Mouse (Mus musculus): ENCODE measurements around the gene Faah.

Faah gene

GRCm38 (mm10) chr4:116015996-116016395, 1.7 kb downstream of the Faah start:
- in situ Hi-C loops (cut with MboI; ENCODE audit: low pct_unique_long_range_greater_than_20kb in 1 of 2, low sequenced_read_pairs in 2 of 2, unreplicated experiment in 1 of 2): no loop called here

GRCm38 (mm10) chr4:116015502-116015901, 2.2 kb downstream of the Faah start:
- in situ Hi-C loops (cut with MboI; ENCODE audit: low pct_unique_long_range_greater_than_20kb in 1 of 2, low sequenced_read_pairs in 2 of 2, unreplicated experiment in 1 of 2): no loop called here

GRCm38 (mm10) chr4:116010186-116010585, 7.5 kb downstream of the Faah start:
- in situ Hi-C loops (cut with MboI; ENCODE audit: low pct_unique_long_range_greater_than_20kb in 1 of 2, low sequenced_read_pairs in 2 of 2, unreplicated experiment in 1 of 2): no loop called here

GRCm38 (mm10) chr4:116001206-116001605, 16.5 kb downstream of the Faah start:
- in situ Hi-C loops (cut with MboI; ENCODE audit: low pct_unique_long_range_greater_than_20kb in 1 of 2, low sequenced_read_pairs in 2 of 2, unreplicated experiment in 1 of 2): no loop called here

GRCm38 (mm10) chr4:116000671-116001070, 17.1 kb downstream of the Faah start:
- in situ Hi-C loops (cut with MboI; ENCODE audit: low pct_unique_long_range_greater_than_20kb in 1 of 2, low sequenced_read_pairs in 2 of 2, unreplicated experiment in 1 of 2): no loop called here

- in situ Hi-C loops (cut with MboI; ENCODE audit: low pct_unique_long_range_greater_than_20kb in 1 of 2, low sequenced_read_pairs in 2 of 2, unreplicated experiment in 1 of 2): no loop called here
Measured at GRCm38 (mm10) chr4:115996729-115997128, 21.0 kb downstream of the Faah start.

- in situ Hi-C loops (cut with MboI; ENCODE audit: low pct_unique_long_range_greater_than_20kb in 1 of 2, low sequenced_read_pairs in 2 of 2, unreplicated experiment in 1 of 2): no loop called here
Measured at GRCm38 (mm10) chr4:115995376-115995730, 22.4 kb downstream of the Faah start.

- in situ Hi-C loops (cut with MboI; ENCODE audit: low pct_unique_long_range_greater_than_20kb in 1 of 2, low sequenced_read_pairs in 2 of 2, unreplicated experiment in 1 of 2): no loop called here
Measured at GRCm38 (mm10) chr4:115994662-115995375, 22.9 kb downstream of the Faah start.

GRCm38 (mm10) chr4:115989382-115989781, 28.3 kb downstream of the Faah start:
- in situ Hi-C loops (cut with MboI; ENCODE audit: low pct_unique_long_range_greater_than_20kb in 1 of 2, low sequenced_read_pairs in 2 of 2, unreplicated experiment in 1 of 2): no loop called here

- in situ Hi-C loops (cut with MboI; ENCODE audit: low pct_unique_long_range_greater_than_20kb in 1 of 2, low sequenced_read_pairs in 2 of 2, unreplicated experiment in 1 of 2): no loop called here
Measured at GRCm38 (mm10) chr4:115987858-115988530, 29.7 kb downstream of the Faah start.

- in situ Hi-C loops (cut with MboI; ENCODE audit: low pct_unique_long_range_greater_than_20kb in 1 of 2, low sequenced_read_pairs in 2 of 2, unreplicated experiment in 1 of 2): no loop called here
Measured at GRCm38 (mm10) chr4:115987436-115987835, 30.3 kb downstream of the Faah start.

- in situ Hi-C loops (cut with MboI; ENCODE audit: low pct_unique_long_range_greater_than_20kb in 1 of 2, low sequenced_read_pairs in 2 of 2, unreplicated experiment in 1 of 2): loop anchor here (5.0 kb wide), 2 partner anchors 88 to 253 kb away; no protein-coding TSS in a partner anchor
Measured at GRCm38 (mm10) chr4:115984967-115985366, 32.8 kb downstream of the Faah start.

GRCm38 (mm10) chr4:115984111-115984510, 33.6 kb downstream of the Faah start:
- in situ Hi-C loops (cut with MboI; ENCODE audit: low pct_unique_long_range_greater_than_20kb in 1 of 2, low sequenced_read_pairs in 2 of 2, unreplicated experiment in 1 of 2): loop anchor here (5.0 kb wide), 2 partner anchors 87 to 252 kb away; no protein-coding TSS in a partner anchor

- in situ Hi-C loops (cut with MboI; ENCODE audit: low pct_unique_long_range_greater_than_20kb in 1 of 2, low sequenced_read_pairs in 2 of 2, unreplicated experiment in 1 of 2): loop anchor here (5.0 kb wide), 2 partner anchors 83 to 248 kb away; no protein-coding TSS in a partner anchor
Measured at GRCm38 (mm10) chr4:115980676-115981075, 37.0 kb downstream of the Faah start.

- in situ Hi-C loops (cut with MboI; ENCODE audit: low pct_unique_long_range_greater_than_20kb in 1 of 2, low sequenced_read_pairs in 2 of 2, unreplicated experiment in 1 of 2): no loop called here
Measured at GRCm38 (mm10) chr4:115979437-115979836, 38.3 kb downstream of the Faah start.

- in situ Hi-C loops (cut with MboI; ENCODE audit: low pct_unique_long_range_greater_than_20kb in 1 of 2, low sequenced_read_pairs in 2 of 2, unreplicated experiment in 1 of 2): no loop called here
Measured at GRCm38 (mm10) chr4:115978911-115979310, 38.8 kb downstream of the Faah start.

- in situ Hi-C loops (cut with MboI; ENCODE audit: low pct_unique_long_range_greater_than_20kb in 1 of 2, low sequenced_read_pairs in 2 of 2, unreplicated experiment in 1 of 2): loop anchor here in 1 of 2 experiments (25.0 kb wide), 1 partner anchor 235 kb away; the partner anchor contains the start of gene Efcab14
Measured at GRCm38 (mm10) chr4:115972543-115972942, 45.2 kb downstream of the Faah start.

- in situ Hi-C loops (cut with MboI; ENCODE audit: low pct_unique_long_range_greater_than_20kb in 1 of 2, low sequenced_read_pairs in 2 of 2, unreplicated experiment in 1 of 2): loop anchor here in 1 of 2 experiments (25.0 kb wide), 1 partner anchor 227 kb away; the partner anchor contains the start of gene Efcab14
Measured at GRCm38 (mm10) chr4:115964446-115964845, 53.3 kb downstream of the Faah start.

GRCm38 (mm10) chr4:115963751-115964150, 54.0 kb downstream of the Faah start:
- in situ Hi-C loops (cut with MboI; ENCODE audit: low pct_unique_long_range_greater_than_20kb in 1 of 2, low sequenced_read_pairs in 2 of 2, unreplicated experiment in 1 of 2): loop anchor here in 1 of 2 experiments (25.0 kb wide), 1 partner anchor 226 kb away; the partner anchor contains the start of gene Efcab14
